Mouse (Mus musculus) forebrain, postnatal 0 days (tissue): ENCODE measurements around the gene Klre1. TPM values are rescaled to one million over a fixed set of nuclear protein-coding genes. Genes with fewer than 3 reads are reported as not detected.
A peak's percentile ranks its signal among the peaks of the same experiment; 100 is the strongest.

ENCODE experiments used
- ATAC-seq: fragments of 200-750 bp; cut with Nextera tagmentation; 2 replicates; pipeline ENCODE4 v1.8.0; 2017; ENCODE audit warnings: mild to moderate bottlenecking, moderate library complexity
- DNase-seq: peaks from one replicate; pipeline ENCODE4 v3.0.0-alpha.2; 2015
- H3K27ac ChIP-seq: fragments of 300-500 bp; sonication (generic); 2 replicates; pipeline ENCODE4 v1.5.1; 2014; ENCODE audit warnings: low read depth, mild to moderate bottlenecking, antibody characterized with exemption, low read length, moderate library complexity, mixed read lengths
- H3K27me3 ChIP-seq: fragments of 300-500 bp; sonication (generic); 2 replicates; pipeline ENCODE4 v1.6.1; 2014; ENCODE audit warnings: mild to moderate bottlenecking, low read length, mixed read lengths; ENCODE audit not compliant: insufficient read depth
- H3K36me3 ChIP-seq: fragments of 300-500 bp; sonication (generic); 2 replicates; pipeline ENCODE4 v1.6.1; 2014; ENCODE audit warnings: mild to moderate bottlenecking, moderate library complexity; ENCODE audit not compliant: insufficient read depth
- H3K4me1 ChIP-seq: fragments of 300-500 bp; sonication (generic); 2 replicates; pipeline ENCODE4 v1.6.1; 2014; ENCODE audit warnings: antibody characterized with exemption; ENCODE audit not compliant: insufficient read depth
- H3K4me2 ChIP-seq: fragments of 300-500 bp; sonication (generic); 2 replicates; pipeline ENCODE4 v1.6.1; 2014; ENCODE audit warnings: low read depth, mild to moderate bottlenecking, moderate library complexity
- H3K4me3 ChIP-seq: fragments of 300-500 bp; sonication (generic); 2 replicates; pipeline ENCODE4 v1.5.1; 2014; ENCODE audit warnings: low read depth, low read length, mixed read lengths
- H3K9ac ChIP-seq: fragments of 300-500 bp; sonication (generic); 2 replicates; pipeline ENCODE4 v1.6.1; 2014; ENCODE audit warnings: mild to moderate bottlenecking
- H3K9me3 ChIP-seq: fragments of 300-500 bp; sonication (generic); 2 replicates; pipeline ENCODE4 v1.6.1; 2016; ENCODE audit warnings: low read length
- CTCF ChIP-seq: sonication (generic); IDR thresholded peaks from 2 replicates; pipeline ENCODE4 v1.5.1; 2016; ENCODE audit warnings: antibody characterized with exemption, control low read depth, low read depth
- WGBS: fragments of 180-500 bp; shearing (Covaris S2); extraction: QIAGEN DNeasy Blood & Tissue Kit; methylation state at CpG from one replicate; pipeline ENCODE4 v1.1.7; 2014; 5-methylcytosine and 5-hydroxymethylcytosine counted together
- polyA plus RNA-seq: library from polyadenylated mRNA; unstranded; fragments of >200 nt; fragmentation: Nextera tagmentation; extraction: Ambion mirVana; gene quantifications from 2 replicates; pipeline ENCODE4 v1.2.1, GENCODE M21; 2015
- total RNA-seq: library from RNA; depleted of rRNA; stranded (reverse); fragments of >200 nt; gene quantifications from 2 replicates; pipeline ENCODE4 v1.2.3, GENCODE M21; 2014

The Klre1 gene
- total and polyA plus RNA-seq, 2 experiments from 2014 or later: not detected

DNA sequence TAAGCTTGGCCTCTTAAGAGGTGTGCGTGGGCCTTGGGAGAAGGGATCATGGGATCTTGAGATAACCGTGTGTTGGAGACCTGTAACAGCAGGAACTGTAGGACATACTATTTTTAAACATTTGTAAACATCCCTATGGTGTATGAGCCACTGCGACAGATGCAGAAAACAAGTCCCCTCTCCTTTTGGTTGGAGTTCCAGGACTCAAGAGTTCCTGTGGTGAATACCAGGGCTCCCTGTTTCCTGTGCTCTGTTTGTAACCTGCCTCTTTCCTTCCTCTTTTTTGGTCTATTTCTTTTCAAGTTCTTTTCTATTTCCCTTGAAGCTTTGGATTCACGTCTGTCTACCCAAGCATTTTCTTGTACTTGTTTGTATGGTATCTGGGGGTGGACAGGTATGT, 42.0 kb upstream of the Klre1 start:
- peaks cover 17% of the 10 kb centered on the region for H3K4me1 ChIP-seq
- no peak overlapping the region for H3K27ac ChIP-seq
- no peak for ATAC-seq
- H3K9me3 ChIP-seq: no peaks in the 10 kb centered on the region
- peak overlapping the region; percentile 73 for H3K4me2 ChIP-seq
- H3K9ac ChIP-seq: no peak overlapping the region
- WGBS: 85% methylated on average over 4 of the region's 4 CpGs
- H3K4me3 ChIP-seq: peak overlapping the region; percentile 6; the same call in 1 of the 2 replicates
- peaks cover 35% of the 10 kb centered on the region for H3K36me3 ChIP-seq
- H3K27me3 ChIP-seq: no peaks in the 10 kb centered on the region
- DNase-seq: no peak
- TF ChIP-seq CTCF: no peak

DNA sequence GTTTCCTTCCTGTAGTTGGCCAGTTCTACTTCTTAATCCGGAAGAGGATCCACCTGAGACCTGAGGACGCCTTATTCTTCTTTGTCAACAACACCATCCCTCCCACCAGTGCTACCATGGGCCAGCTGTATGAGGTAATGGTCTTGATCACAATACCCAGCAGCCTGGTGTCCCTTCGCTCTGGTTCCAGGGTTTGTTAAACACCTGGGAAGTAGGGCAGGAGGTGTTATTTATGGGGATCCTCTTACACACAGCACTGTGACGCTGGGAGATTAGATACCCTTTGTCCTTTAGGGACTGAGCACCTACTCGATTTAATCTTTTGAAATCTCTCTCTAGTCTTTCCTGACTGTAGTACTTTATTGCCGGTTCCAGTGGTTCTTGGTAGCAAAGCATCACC, 39.1 kb upstream of the Klre1 start:
- H3K4me2 ChIP-seq: no peak overlapping the region
- ATAC-seq (no peak), DNase-seq (no peak)
- no peak for TF ChIP-seq CTCF
- H3K4me1 ChIP-seq: peaks cover 14% of the 10 kb centered on the region
- no peak overlapping the region for H3K9ac ChIP-seq
- H3K27ac ChIP-seq: no peak overlapping the region
- peaks cover 58% of the 10 kb centered on the region for H3K36me3 ChIP-seq
- H3K4me3 ChIP-seq: no peak overlapping the region
- WGBS: 86% methylated on average over 6 of the region's 6 CpGs
- no peaks in the 10 kb centered on the region for H3K9me3 ChIP-seq
- H3K27me3 ChIP-seq: no peaks in the 10 kb centered on the region

DNA sequence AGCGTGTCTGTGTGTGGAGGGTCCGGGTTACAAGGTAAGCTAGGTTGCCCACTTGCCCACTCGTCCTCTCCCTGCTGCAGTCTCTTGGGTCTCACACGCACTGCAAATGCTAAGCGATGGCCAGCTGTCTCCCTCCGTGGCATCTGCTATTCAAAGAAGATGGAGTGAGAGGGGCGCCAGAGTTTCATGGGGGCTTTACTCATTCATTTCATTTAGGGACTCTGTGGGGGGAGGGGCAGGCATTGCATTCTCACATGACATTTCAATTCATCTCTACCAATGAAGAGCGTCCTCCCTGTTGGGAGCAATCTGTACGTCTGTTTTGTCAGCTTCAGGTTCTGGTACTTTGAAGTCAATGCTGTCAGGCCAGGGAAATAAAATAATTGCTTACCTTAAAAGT, 35.8 kb upstream of the Klre1 start:
- 59% methylated on average over 9 of the region's 9 CpGs for WGBS
- Histone ChIP-seq H3K4me3 (no peak overlapping the region), H3K9ac (no peak overlapping the region), H3K27me3 (no peaks in the 10 kb centered on the region), H3K4me1 (no peaks in the 10 kb centered on the region), H3K27ac (no peak overlapping the region), H3K9me3 (no peaks in the 10 kb centered on the region), H3K4me2 (no peak overlapping the region), H3K36me3 (peaks cover 58% of the 10 kb centered on the region)
- no peak for DNase-seq
- ATAC-seq: no peak
- no peak for TF ChIP-seq CTCF

DNA sequence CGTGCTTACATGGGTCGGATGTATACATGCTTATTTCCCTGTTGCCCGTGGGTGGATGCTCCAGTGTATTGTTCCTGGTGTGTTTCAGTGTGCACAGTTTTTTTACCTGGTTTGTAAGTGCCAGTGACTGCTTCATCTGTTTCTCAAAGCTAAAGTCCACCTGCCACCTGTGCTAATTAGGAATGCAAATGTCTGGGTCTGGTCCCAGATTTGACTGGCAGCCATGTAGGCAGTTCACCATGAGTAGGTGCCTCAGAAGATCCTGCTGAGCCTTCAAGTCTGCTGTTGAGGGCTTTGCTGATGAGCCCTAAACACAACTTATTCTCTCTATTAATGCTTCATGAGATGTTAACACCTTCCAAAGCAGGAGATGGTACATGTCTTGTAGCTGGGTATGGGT, 35.2 kb upstream of the Klre1 start:
- H3K27ac ChIP-seq: no peak overlapping the region
- no peak for ATAC-seq

DNA sequence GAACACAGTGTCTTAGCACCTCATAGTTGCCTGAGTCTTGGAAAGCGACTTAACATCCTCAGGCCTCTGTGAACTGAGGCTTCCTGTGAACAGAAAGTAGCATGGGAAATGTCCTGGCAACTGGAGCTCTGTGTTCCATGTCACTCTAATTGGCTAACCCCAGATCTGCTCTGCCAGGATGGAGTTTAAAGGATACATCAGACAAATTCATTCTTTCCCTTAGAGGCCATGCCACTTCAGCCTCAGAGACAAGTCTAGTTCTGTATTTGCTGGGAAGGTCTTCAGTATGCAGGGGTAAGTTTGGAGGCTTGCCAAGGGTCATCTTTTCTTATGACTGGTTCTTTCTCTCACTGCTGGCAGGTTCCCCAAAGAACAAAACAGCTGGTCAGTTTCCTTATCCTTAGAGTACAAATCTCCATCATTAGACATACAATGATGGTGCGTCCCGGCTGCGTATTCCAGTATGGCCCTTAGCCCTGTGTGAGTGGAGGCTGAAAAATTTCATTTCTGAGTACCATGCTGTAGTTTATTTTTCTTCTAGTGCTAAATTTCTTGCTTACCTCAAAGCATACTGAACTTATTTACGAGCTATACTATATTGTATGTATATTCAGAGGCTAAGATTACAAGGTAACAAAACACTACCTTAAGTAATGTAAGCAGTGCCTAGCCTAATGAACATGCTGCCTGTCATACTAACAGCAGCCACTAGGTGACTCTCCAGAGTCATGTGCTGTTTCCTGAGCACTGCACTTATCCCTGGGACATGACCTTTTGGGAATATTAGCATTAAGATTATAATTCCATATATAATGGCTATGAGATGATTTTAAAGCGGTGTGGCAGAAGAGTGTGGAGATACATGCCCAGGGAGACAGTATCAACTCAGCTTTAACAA, 33.7 kb upstream of the Klre1 start:
- 50% methylated on average over 6 of the region's 6 CpGs for WGBS
- Histone ChIP-seq H3K4me1 (no peaks in the 10 kb centered on the region), H3K4me3 (no peak overlapping the region), H3K9me3 (no peaks in the 10 kb centered on the region), H3K27ac (no peak overlapping the region), H3K27me3 (no peaks in the 10 kb centered on the region), H3K4me2 (no peak overlapping the region), H3K9ac (no peak overlapping the region), H3K36me3 (peaks cover 41% of the 10 kb centered on the region)
- ATAC-seq (peak; percentile 84), DNase-seq (peak; percentile 81)
- TF ChIP-seq CTCF: peak; percentile 94

More for the DNA sequence above, 35.2 kb upstream of the Klre1 start:
- Histone ChIP-seq H3K4me2 (no peak overlapping the region), H3K4me1 (no peaks in the 10 kb centered on the region), H3K9me3 (no peaks in the 10 kb centered on the region), H3K36me3 (peaks cover 55% of the 10 kb centered on the region), H3K27me3 (no peaks in the 10 kb centered on the region), H3K9ac (no peak overlapping the region), H3K4me3 (no peak overlapping the region)
- TF ChIP-seq CTCF: no peak
- WGBS: 92% methylated on average over 3 of the region's 3 CpGs
- no peak for DNase-seq

DNA sequence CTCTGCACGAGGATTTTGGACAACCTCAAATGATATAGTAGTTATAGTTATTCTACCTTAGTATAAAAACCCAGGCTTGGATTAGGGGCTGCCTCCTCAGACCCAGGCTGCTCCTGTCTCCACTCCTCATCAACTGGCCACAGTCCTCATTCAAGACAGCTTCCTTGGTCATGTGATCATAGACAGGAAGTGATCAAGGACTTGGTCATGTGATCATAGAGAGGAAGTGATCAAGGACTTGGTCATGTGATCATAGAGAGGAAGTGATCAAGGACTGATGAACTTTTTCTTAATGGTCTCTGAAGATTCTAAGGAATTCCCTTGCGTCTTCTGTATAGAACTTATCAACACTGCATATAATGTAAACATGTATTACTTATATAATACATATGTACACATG, 30.4 kb upstream of the Klre1 start:
- Histone ChIP-seq H3K36me3 (peaks cover 9% of the 10 kb centered on the region; the same call in 1 of the 2 replicates), H3K4me2 (no peak overlapping the region), H3K4me1 (no peaks in the 10 kb centered on the region), H3K27me3 (no peaks in the 10 kb centered on the region), H3K4me3 (no peak overlapping the region), H3K27ac (no peak overlapping the region), H3K9ac (no peak overlapping the region), H3K9me3 (no peaks in the 10 kb centered on the region)
- WGBS: 88% methylated on average over 2 of the region's 2 CpGs
- no peak for DNase-seq
- no peak for TF ChIP-seq CTCF
- no peak for ATAC-seq

DNA sequence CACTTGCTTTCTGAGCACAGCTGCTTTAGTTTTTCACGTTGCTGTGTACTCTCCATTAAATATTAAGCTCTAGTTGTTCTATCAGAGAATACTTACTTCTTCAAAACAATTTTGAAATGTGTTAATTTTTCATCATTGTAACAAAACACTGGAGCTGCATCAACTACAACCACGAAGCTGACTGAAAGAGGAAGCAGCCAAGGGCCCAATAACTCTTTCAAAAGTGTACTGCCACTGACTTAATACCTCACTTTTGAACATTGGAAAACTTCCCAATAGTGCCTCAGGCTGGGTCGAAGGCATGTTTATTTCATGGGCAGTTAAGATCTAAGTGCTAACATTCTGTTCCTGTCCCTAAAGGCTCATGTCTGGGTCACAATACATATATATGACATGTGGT, 29.7 kb upstream of the Klre1 start:
- Histone ChIP-seq H3K9me3 (no peaks in the 10 kb centered on the region), H3K9ac (no peak overlapping the region), H3K27me3 (no peaks in the 10 kb centered on the region), H3K4me1 (no peaks in the 10 kb centered on the region), H3K36me3 (0 out of 2 replicates have a peak, but pooled peaks cover 2% of the 10 kb centered on the region), H3K4me2 (no peak overlapping the region), H3K27ac (no peak overlapping the region), H3K4me3 (no peak overlapping the region)
- ATAC-seq (no peak), DNase-seq (no peak)
- TF ChIP-seq CTCF: no peak
- 75% methylated on average over 3 of the region's 3 CpGs for WGBS
